Mouse (Mus musculus) MEL (cell line): ENCODE measurements at regions not wholly inside any gene's neighbourhood (a gene's known extent, or its start where the extent isn't known, plus 50 kb on each side); places are given as distances from the start of the nearest gene placed in this dataset.

Experiments
- DNase-seq: peaks from one replicate; pipeline ENCODE4 v3.0.0; 2011; ENCODE audit warnings: low read depth, low spot score
- H3K27ac ChIP-seq: 2 replicates; pipeline ENCODE4 v1.5.1; 2012; ENCODE audit warnings: low read depth, mild to moderate bottlenecking, control low read depth, low read length, moderate library complexity; ENCODE audit not compliant: control insufficient read depth
- H3K27me3 ChIP-seq, 2 experiments: fragments of 150-350 bp in 1 of 2; sonication (generic) in 1 of 2; 2 replicates each; pipeline ENCODE4 v1.6.1; 2012; ENCODE audit warnings: low read length in 2 of 2, mild to moderate bottlenecking in 2 of 2, improper control_type of control experiment in 1 of 2, moderate library complexity in 1 of 2; ENCODE audit not compliant: insufficient read depth in 2 of 2, control insufficient read depth in 1 of 2
- H3K36me3 ChIP-seq, 2 experiments: 2 replicates each; pipeline ENCODE4 v1.6.1; 2012 to 2014; ENCODE audit warnings: low read length in 2 of 2, improper control_type of control experiment in 1 of 2, inconsistent platforms in 1 of 2, mild to moderate bottlenecking in 1 of 2; ENCODE audit not compliant: insufficient read depth in 2 of 2, control insufficient read depth in 1 of 2
- H3K4me1 ChIP-seq, 2 experiments: fragments of 150-350 bp in 1 of 2; sonication (generic) in 1 of 2; 2 replicates each; pipeline ENCODE4 v1.6.1; 2012; ENCODE audit warnings: low read length in 2 of 2, improper control_type of control experiment in 1 of 2, mild to moderate bottlenecking in 1 of 2; ENCODE audit not compliant: insufficient read depth in 2 of 2, control insufficient read depth in 1 of 2
- H3K4me3 ChIP-seq, 2 experiments: fragments of 150-350 bp in 1 of 2; sonication (generic) in 1 of 2; 2 replicates each; pipeline ENCODE4 v1.5.1; 2012; ENCODE audit warnings: low read depth in 2 of 2, low read length in 2 of 2, mild to moderate bottlenecking in 2 of 2, moderate library complexity in 2 of 2, control low read depth in 1 of 2, improper control_type of control experiment in 1 of 2; ENCODE audit not compliant: control insufficient read depth in 1 of 2, insufficient read depth in 1 of 2
- H3K79me2 ChIP-seq: 2 replicates; pipeline ENCODE4 v1.6.1; 2012; ENCODE audit warnings: mild to moderate bottlenecking, low read length, moderate library complexity; ENCODE audit not compliant: control insufficient read depth, poor library complexity, insufficient read depth
- H3K9ac ChIP-seq: 2 replicates; pipeline ENCODE4 v1.6.1; 2012; ENCODE audit warnings: low read depth, mild to moderate bottlenecking, control low read depth, low read length, moderate library complexity; ENCODE audit not compliant: control insufficient read depth, poor library complexity, severe bottlenecking
- H3K9me3 ChIP-seq: fragments of 150-350 bp; sonication (generic); replicated peaks from 2 replicates; pipeline ENCODE4 v1.6.1; 2012; ENCODE audit warnings: mild to moderate bottlenecking, low read length, improper control_type of control experiment, moderate library complexity; ENCODE audit not compliant: insufficient read depth
- BHLHE40 ChIP-seq: IDR thresholded peaks from 2 replicates; pipeline ENCODE4 v1.6.1; 2012; ENCODE audit warnings: low read depth, mild to moderate bottlenecking, inconsistent platforms, low read length, improper control_type of control experiment, borderline replicate concordance
- CHD1 ChIP-seq: IDR thresholded peaks from 2 replicates; pipeline ENCODE4 v1.6.1; 2012; ENCODE audit warnings: low read depth, mild to moderate bottlenecking, inconsistent platforms, low read length, improper control_type of control experiment
- CHD2 ChIP-seq: IDR thresholded peaks from 2 replicates; pipeline ENCODE4 v1.6.1; 2011; ENCODE audit warnings: low read length, improper control_type of control experiment
- CTCF ChIP-seq, 3 experiments: IDR thresholded peaks in 2 of 3; conservative IDR thresholded peaks in 1 of 3; 2 replicates each; pipeline ENCODE4 v1.5.1; 2011 to 2012; ENCODE audit warnings: low read length in 3 of 3, low read depth in 2 of 3, mild to moderate bottlenecking in 2 of 3, improper control_type of control experiment in 1 of 3, inconsistent platforms in 1 of 3, mixed read lengths in 1 of 3, moderate library complexity in 1 of 3; ENCODE audit not compliant: control insufficient read depth in 1 of 3, insufficient read depth in 1 of 3, poor library complexity in 1 of 3, severe bottlenecking in 1 of 3
- E2F4 ChIP-seq: IDR thresholded peaks from 2 replicates; pipeline ENCODE4 v1.6.1; 2011; ENCODE audit warnings: low read depth, low read length, improper control_type of control experiment, borderline replicate concordance
- ELF1 ChIP-seq: IDR thresholded peaks from 2 replicates; pipeline ENCODE4 v1.6.1; 2014; ENCODE audit warnings: low read depth, mild to moderate bottlenecking, inconsistent platforms, low read length, improper control_type of control experiment, moderate library complexity
- EP300 ChIP-seq, 2 experiments: IDR thresholded peaks; 2 replicates each; pipeline ENCODE4 v1.6.1; 2011; ENCODE audit warnings: improper control_type of control experiment in 2 of 2, low read length in 2 of 2, low read depth in 1 of 2, mild to moderate bottlenecking in 1 of 2
- ETS1 ChIP-seq: IDR thresholded peaks from 2 replicates; pipeline ENCODE4 v1.6.1; 2012; ENCODE audit warnings: low read depth, mild to moderate bottlenecking, inconsistent platforms, low read length, improper control_type of control experiment, moderate library complexity
- GABPA ChIP-seq: IDR thresholded peaks from 2 replicates; pipeline ENCODE4 v1.6.1; 2012; ENCODE audit warnings: low read depth, mild to moderate bottlenecking, inconsistent platforms, low read length, improper control_type of control experiment, moderate library complexity
- GATA1 ChIP-seq: IDR thresholded peaks from 2 replicates; pipeline ENCODE4 v1.6.1; 2011; ENCODE audit warnings: low read depth, low read length, improper control_type of control experiment
- KAT2A ChIP-seq: conservative IDR thresholded peaks from 2 replicates; pipeline ENCODE4 v1.6.1; 2012; ENCODE audit warnings: low read depth, low read length, improper control_type of control experiment, inconsistent platforms
- MAFK ChIP-seq: IDR thresholded peaks from 2 replicates; pipeline ENCODE4 v1.6.1; 2011; ENCODE audit warnings: low read depth, mild to moderate bottlenecking, low read length, improper control_type of control experiment, borderline replicate concordance
- MAX ChIP-seq: IDR thresholded peaks from 2 replicates; pipeline ENCODE4 v1.6.1; 2011; ENCODE audit warnings: low read length, improper control_type of control experiment
- MAZ ChIP-seq: IDR thresholded peaks from 2 replicates; pipeline ENCODE4 v1.6.1; 2012; ENCODE audit warnings: low read depth, mild to moderate bottlenecking, inconsistent platforms, low read length, improper control_type of control experiment
- MEF2A ChIP-seq: IDR thresholded peaks from 2 replicates; pipeline ENCODE4 v1.6.1; 2014; ENCODE audit warnings: low read depth, mild to moderate bottlenecking, inconsistent platforms, low read length, improper control_type of control experiment; ENCODE audit not compliant: poor library complexity, insufficient replicate concordance, severe bottlenecking; ENCODE audit errors: extremely low read depth
- MXI1 ChIP-seq: IDR thresholded peaks from 2 replicates; pipeline ENCODE4 v1.6.1; 2011; ENCODE audit warnings: mild to moderate bottlenecking, low read depth, low read length, improper control_type of control experiment
- NELFE ChIP-seq: IDR thresholded peaks from 2 replicates; pipeline ENCODE4 v1.6.1; 2011; ENCODE audit warnings: low read depth, low read length, improper control_type of control experiment
- NRF1 ChIP-seq: IDR thresholded peaks from 2 replicates; pipeline ENCODE4 v1.6.1; 2014; ENCODE audit warnings: low read depth, mild to moderate bottlenecking, inconsistent platforms, low read length, improper control_type of control experiment, moderate library complexity; ENCODE audit not compliant: poor library complexity, insufficient read depth, severe bottlenecking
- RAD21 ChIP-seq: IDR thresholded peaks from 2 replicates; pipeline ENCODE4 v1.6.1; 2011; ENCODE audit warnings: mild to moderate bottlenecking, low read depth, low read length, improper control_type of control experiment
- SIN3A ChIP-seq: IDR thresholded peaks from 2 replicates; pipeline ENCODE4 v1.6.1; 2012; ENCODE audit warnings: low read length, improper control_type of control experiment, inconsistent platforms
- SMC3 ChIP-seq: IDR thresholded peaks from 2 replicates; pipeline ENCODE4 v1.6.1; 2011; ENCODE audit warnings: low read depth, low read length, improper control_type of control experiment
- TAL1 ChIP-seq: IDR thresholded peaks from 2 replicates; pipeline ENCODE4 v1.6.1; 2012; ENCODE audit warnings: mild to moderate bottlenecking, inconsistent platforms, low read length, moderate library complexity, mixed read lengths
- TCF12 ChIP-seq: IDR thresholded peaks from 2 replicates; pipeline ENCODE4 v1.6.1; 2014; ENCODE audit warnings: low read depth, mild to moderate bottlenecking, inconsistent platforms, low read length, improper control_type of control experiment, moderate library complexity
- USF1 ChIP-seq: IDR thresholded peaks from 2 replicates; pipeline ENCODE4 v1.6.1; 2014; ENCODE audit warnings: low read depth, mild to moderate bottlenecking, inconsistent platforms, low read length, improper control_type of control experiment, moderate library complexity
- USF2 ChIP-seq, 2 experiments: IDR thresholded peaks; 2 replicates each; pipeline ENCODE4 v1.6.1; 2011 to 2012; ENCODE audit warnings: improper control_type of control experiment in 2 of 2, low read length in 2 of 2, borderline replicate concordance in 1 of 2, inconsistent platforms in 1 of 2, low read depth in 1 of 2, mild to moderate bottlenecking in 1 of 2; ENCODE audit not compliant: insufficient read depth in 1 of 2
- ZC3H11A ChIP-seq: IDR thresholded peaks from 2 replicates; pipeline ENCODE4 v1.6.1; 2012; ENCODE audit warnings: low read depth, mild to moderate bottlenecking, inconsistent platforms, low read length, improper control_type of control experiment
- ZKSCAN1 ChIP-seq: IDR thresholded peaks from 2 replicates; pipeline ENCODE4 v1.6.1; 2012; ENCODE audit warnings: low read depth, mild to moderate bottlenecking, inconsistent platforms, low read length, improper control_type of control experiment, moderate library complexity
- ZNF384 ChIP-seq: IDR thresholded peaks from 2 replicates; pipeline ENCODE4 v1.6.1; 2012; ENCODE audit warnings: low read depth, mild to moderate bottlenecking, inconsistent platforms, low read length, improper control_type of control experiment

DNA sequence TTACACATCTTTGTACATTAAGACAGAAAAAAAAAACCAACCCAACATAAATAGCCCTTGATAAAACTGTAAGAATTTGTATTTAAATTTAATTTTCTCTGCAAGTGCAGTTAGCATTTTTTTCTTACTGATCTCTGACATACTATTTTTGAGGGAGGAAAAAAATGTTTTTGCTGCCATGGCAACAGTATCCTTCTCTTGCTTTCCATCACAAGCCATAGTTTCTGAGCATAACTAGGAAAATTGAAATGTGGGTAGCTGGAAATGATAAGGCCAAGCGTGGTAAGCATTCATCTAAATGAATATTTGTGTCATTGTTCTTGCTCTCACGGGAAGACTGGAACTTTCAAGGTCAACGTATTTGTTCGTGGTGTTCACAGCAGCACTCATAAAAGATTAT is 470.0 kb downstream of the Hace1 start:
- Histone ChIP-seq H3K79me2 (no peaks in the 10 kb centered on the region), H3K27me3 (peaks cover 0 to 2% of the 10 kb centered on the region in 2 experiments; a peak in 1 of 4 replicates), H3K4me3 (no peak overlapping the region), H3K9ac (no peak overlapping the region), H3K9me3 (no peaks in the 10 kb centered on the region), H3K36me3 (no peaks in the 10 kb centered on the region), H3K4me1 (no peaks in the 10 kb centered on the region), H3K27ac (no peak overlapping the region)
- TF ChIP-seq CTCF (IDR thresholded peaks at IDR 0.05 in 2 of 3, conservative IDR thresholded peaks at IDR 0.05 in 1 of 3; ENCODE audit: control insufficient read depth in 1 of 3, insufficient read depth in 1 of 3, low read depth in 2 of 3, low read length in 3 of 3, poor library complexity in 1 of 3, severe bottlenecking in 1 of 3) (no peak), MXI1 (no peak), USF1 (no peak), EP300 (IDR thresholded peaks at IDR 0.05; ENCODE audit: low read depth in 1 of 2, low read length in 2 of 2) (no peak), USF2 (IDR thresholded peaks at IDR 0.05; ENCODE audit: borderline replicate concordance in 1 of 2, insufficient read depth in 1 of 2, low read depth in 1 of 2, low read length in 2 of 2) (no peak), GABPA (no peak), CHD2 (no peak), NRF1 (no peak), MEF2A (no peak), TCF12 (no peak), GATA1 (no peak), SMC3 (no peak), MAZ (no peak), ZC3H11A (no peak), ELF1 (no peak), E2F4 (no peak), ZNF384 (no peak), ETS1 (no peak)
- no peak for DNase-seq

- peak; percentile 72 for DNase-seq
- H3K36me3 ChIP-seq = no peaks in the 10 kb centered on the region
- H3K4me1 ChIP-seq = no peaks in the 10 kb centered on the region
- H3K27ac ChIP-seq = no peak overlapping the region
- H3K4me3 ChIP-seq = peak overlapping the region in 1 of 2 experiments; percentile 31; a peak in 2 of 4 replicates
- H3K9ac ChIP-seq = no peak overlapping the region
- H3K9me3 ChIP-seq = no peaks in the 10 kb centered on the region
- H3K79me2 ChIP-seq = no peaks in the 10 kb centered on the region
- H3K27me3 ChIP-seq = no peaks in the 10 kb centered on the region
- TF ChIP-seq ZNF384 (no peak), CHD1 (no peak), ZKSCAN1 (no peak), SMC3 (peak; percentile 76), TAL1 (no peak), MAFK (no peak), MEF2A (no peak), KAT2A (no peak), SIN3A (no peak), MAX (no peak), RAD21 (peak; percentile 88), USF2 (IDR thresholded peaks at IDR 0.05; ENCODE audit: borderline replicate concordance in 1 of 2, insufficient read depth in 1 of 2, low read depth in 1 of 2, low read length in 2 of 2) (no peak), ETS1 (no peak), CTCF (IDR thresholded peaks at IDR 0.05 in 2 of 3, conservative IDR thresholded peaks at IDR 0.05 in 1 of 3; ENCODE audit: control insufficient read depth in 1 of 3, insufficient read depth in 1 of 3, low read depth in 2 of 3, low read length in 3 of 3, poor library complexity in 1 of 3, severe bottlenecking in 1 of 3) (peak; percentile 50 to 82 (median 62)), BHLHE40 (0 out of 2 replicates have a peak, but pooled peaks have one; percentile 20), NELFE (no peak), EP300 (IDR thresholded peaks at IDR 0.05; ENCODE audit: low read depth in 1 of 2, low read length in 2 of 2) (no peak), ELF1 (no peak)
These were observed 480.0 kb downstream of the Hace1 start for GRCm38 (mm10) chr10:46057362-46058198.
